Mouse (Mus musculus): ENCODE results near the gene Cenps.

- TF ChIP-seq ZMIZ1 (IDR thresholded peaks at IDR 0.05; ENCODE audit: low read depth, low read length) = no peak
- TF ChIP-seq USF1 (IDR thresholded peaks at IDR 0.05; ENCODE audit: low read depth, low read length) = no peak
- no peak for TF ChIP-seq CTCF (conservative IDR thresholded peaks at IDR 0.05 in 1 of 2, IDR thresholded peaks at IDR 0.05 in 1 of 2; ENCODE audit: low read depth in 2 of 2, low read length in 2 of 2)
- peak; percentile 65 for TF ChIP-seq SIN3A (IDR thresholded peaks at IDR 0.05; ENCODE audit: low read length)
- TF ChIP-seq BHLHE40 (IDR thresholded peaks at IDR 0.05; ENCODE audit: low read depth, low read length) = 0 out of 2 replicates have a peak, but pooled peaks have one; percentile 56
- TF ChIP-seq NRF1 (IDR thresholded peaks at IDR 0.05; ENCODE audit: low read depth, low read length) = peak; percentile 28; the same call in 1 of the 2 replicates
- TF ChIP-seq MYC (IDR thresholded peaks at IDR 0.05; ENCODE audit: low read depth, low read length) = no peak
- no peak for TF ChIP-seq TBP (conservative IDR thresholded peaks at IDR 0.05; ENCODE audit: low read depth, low read length)
- no peak for TF ChIP-seq POLR2A (IDR thresholded peaks at IDR 0.05; ENCODE audit: low read depth, low read length)
- no peak for TF ChIP-seq PAX5 (IDR thresholded peaks at IDR 0.05; ENCODE audit: low read length)
- TF ChIP-seq NELFE (IDR thresholded peaks at IDR 0.05; ENCODE audit: low read depth, low read length) = no peak
- no peak for TF ChIP-seq E2F4 (IDR thresholded peaks at IDR 0.05; ENCODE audit: insufficient replicate concordance, low read depth, low read length)
- peak; percentile 80 for TF ChIP-seq EP300 (IDR thresholded peaks at IDR 0.05; ENCODE audit: low read length)
- TF ChIP-seq ELF1 (IDR thresholded peaks at IDR 0.05; ENCODE audit: low read depth, low read length) = no peak
Measured at GRCm38 (mm10) chr4:149131021-149131752, 6.2 kb downstream of the Cenps start.

Measured in CH12.LX (cell line).